Mouse (Mus musculus) bone marrow, adult 2 months (tissue): ENCODE results near the gene Prickle2.

Experiments used
- CTCF ChIP-seq: fragments of 200-500 bp; IDR thresholded peaks from 2 replicates; pipeline ENCODE4 v1.5.1; 2011; ENCODE audit warnings: low read length, control low read depth; ENCODE audit not compliant: control insufficient read depth, insufficient read depth
- POLR2A ChIP-seq: fragments of 200-500 bp; IDR thresholded peaks from 2 replicates; pipeline ENCODE4 v1.6.1; 2011; ENCODE audit warnings: low read depth, mild to moderate bottlenecking, control low read depth, low read length, borderline replicate concordance; ENCODE audit not compliant: control insufficient read depth

GRCm38 (mm10) chr6:92469456-92469855 lies 236.5 kb downstream of the Prickle2 start:
- TF ChIP-seq CTCF (no peak), POLR2A (no peak)
